In the genomic region with DNA sequence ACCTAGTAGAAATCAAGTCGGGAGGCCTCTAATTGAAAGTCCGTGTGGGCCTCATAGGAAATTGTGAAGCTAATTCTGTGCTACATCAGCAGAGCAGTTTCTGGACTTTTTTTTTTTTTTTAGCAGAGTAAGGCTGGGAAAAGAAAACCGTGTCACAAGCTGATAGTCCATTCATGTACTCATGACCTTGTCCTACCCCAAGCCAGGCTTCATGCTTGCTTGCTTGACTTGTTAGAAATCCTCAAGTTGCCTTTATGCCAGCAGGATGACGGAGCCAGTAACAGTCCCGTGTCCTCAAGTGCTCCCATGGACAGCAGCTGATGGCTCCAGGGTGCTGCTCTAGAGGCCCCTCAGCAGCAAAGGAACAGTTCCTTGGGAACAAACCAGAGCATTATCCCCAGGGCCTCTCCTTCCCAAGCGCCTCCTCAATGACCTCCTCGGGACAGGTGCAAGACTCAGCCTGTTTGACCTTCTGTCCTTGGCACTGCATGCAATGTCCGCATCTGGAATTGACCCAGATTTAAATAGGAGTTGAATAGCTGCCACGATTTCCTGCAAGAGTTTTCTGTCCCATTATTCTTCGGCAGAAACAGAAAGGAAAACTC, we compare ENCODE assay signal across 8 mouse cellular contexts.
DNase-seq lines count a peak whose midpoint lies in the region; ATAC-seq lines count a peak whose summit lies in the region.
"Had no signal": no experiment of that assay in that cellular context is flagged by ENCODE, and none has a peak within 500 bp of the region (broad histone marks: within the 10 kb centered on the region; RNA-seq: fewer than 3 reads in every experiment).

No protein-coding gene starts in this region.

- H3K36me3 ChIP-seq in heart, embryonic 13.5 days: no peaks in the 10 kb centered on the region
- H3K36me3 ChIP-seq: neural tube, embryonic 13.5 days had no signal

- DNase-seq in urinary bladder, postnatal 14 days (ENCODE audit: low spot score): peak; percentile 43
- no peak for DNase-seq in urinary bladder, postnatal 25 days (ENCODE audit: low spot score)
- DNase-seq in cerebellum, adult 8-10 months: peak; percentile 41
- DNase-seq in kidney, postnatal 36 days: peak; percentile 61 to 81
- DNase-seq in retina, embryonic 14.5 days (ENCODE audit: low spot score): peak; percentile 16
- DNase-seq in Muller cell, postnatal 12 days (ENCODE audit: inconsistent ontology term): no peak

- no peak overlapping the region for H3K9ac ChIP-seq in heart, embryonic 13.5 days
- H3K9ac ChIP-seq: neural tube, embryonic 13.5 days had no signal

- H3K4me2 ChIP-seq in heart, embryonic 13.5 days: no peak overlapping the region
- H3K4me2 ChIP-seq: neural tube, embryonic 13.5 days had no signal

- ATAC-seq in heart, embryonic 13.5 days (ENCODE audit: extremely low read depth, insufficient number of reproducible peaks, low FRiP score, low TSS enrichment): no peak

- H3K4me3 ChIP-seq in heart, embryonic 13.5 days: no peak overlapping the region
- H3K4me3 ChIP-seq: neural tube, embryonic 13.5 days had no signal

- peak overlapping the region; percentile 55 for H3K27ac ChIP-seq in heart, embryonic 13.5 days (replicated peaks)
- H3K27ac ChIP-seq: neural tube, embryonic 13.5 days had no signal

- H3K4me1 ChIP-seq in heart, embryonic 13.5 days: peaks cover 39% of the 10 kb centered on the region

- WGBS in heart, embryonic 13.5 days: 56% methylated on average over 10 of the region's 10 CpGs

- H3K9me3 ChIP-seq in heart, embryonic 13.5 days: no peaks in the 10 kb centered on the region
- H3K9me3 ChIP-seq: neural tube, embryonic 13.5 days had no signal

- no peaks in the 10 kb centered on the region for H3K27me3 ChIP-seq in heart, embryonic 13.5 days (replicated peaks)
- H3K27me3 ChIP-seq: neural tube, embryonic 13.5 days had no signal

Comparison
In these comparisons a context has a peak if more than half of its experiments do, and no peak if none do; other contexts are left out.
1. DNase-seq: peak in urinary bladder, postnatal 14 days (single experiment), cerebellum, adult 8-10 months (single experiment), kidney, postnatal 36 days (2 of 2) and retina, embryonic 14.5 days (single experiment); none in urinary bladder, postnatal 25 days (single experiment) and Muller cell, postnatal 12 days (single experiment).